Comparison of ENCODE assay signal across 17 mouse cellular contexts in genomic region chr1:41888966-41889365, GRCm38 (mm10).
A peak's percentile ranks its signal among the peaks of the same experiment; 100 is the strongest.
DNase-seq lines count a peak whose midpoint lies in the region; ATAC-seq and TF ChIP-seq lines count a peak whose summit lies in the region.
"Had no signal": no experiment of that assay in that cellular context is flagged by ENCODE, and none has a peak within 500 bp of the region (broad histone marks: within the 10 kb centered on the region; RNA-seq: fewer than 3 reads in every experiment).

No protein-coding gene starts in this region.

- no peaks in the 10 kb centered on the region for H3K36me3 ChIP-seq in hindbrain, embryonic 10.5 days
- H3K36me3 ChIP-seq in hindbrain, postnatal 0 days (ENCODE audit: insufficient read depth, low read length), result no peaks in the 10 kb centered on the region
- no peaks in the 10 kb centered on the region for H3K36me3 ChIP-seq in midbrain, embryonic 10.5 days
- no peaks in the 10 kb centered on the region for H3K36me3 ChIP-seq in midbrain, postnatal 0 days (ENCODE audit: insufficient read depth, low read length)
- H3K36me3 ChIP-seq in forebrain, embryonic 14.5 days (ENCODE audit: control insufficient read depth, insufficient read depth, low read length), result no peaks in the 10 kb centered on the region
- H3K36me3 ChIP-seq: limb, embryonic 15.5 days had no signal

- H3K27me3 ChIP-seq in hindbrain, embryonic 10.5 days (ENCODE audit: insufficient read depth, poor library complexity, severe bottlenecking), result no peaks in the 10 kb centered on the region
- no peaks in the 10 kb centered on the region for H3K27me3 ChIP-seq in hindbrain, postnatal 0 days (ENCODE audit: insufficient read depth, low read length)
- H3K27me3 ChIP-seq in midbrain, embryonic 10.5 days (ENCODE audit: low read depth, poor library complexity, severe bottlenecking), result no peaks in the 10 kb centered on the region
- H3K27me3 ChIP-seq in midbrain, postnatal 0 days (ENCODE audit: insufficient read depth, low read length), result no peaks in the 10 kb centered on the region
- no peaks in the 10 kb centered on the region for H3K27me3 ChIP-seq in forebrain, embryonic 14.5 days (replicated peaks; ENCODE audit: control insufficient read depth, insufficient read depth, low read length)
- H3K27me3 ChIP-seq: limb, embryonic 15.5 days; Patski had no signal

- H3K9ac ChIP-seq in hindbrain, postnatal 0 days (replicated peaks; ENCODE audit: low read length), result no peak overlapping the region
- H3K9ac ChIP-seq in midbrain, postnatal 0 days (replicated peaks; ENCODE audit: low read length, poor library complexity, severe bottlenecking), result no peak overlapping the region
- no peak overlapping the region for H3K9ac ChIP-seq in forebrain, embryonic 14.5 days (ENCODE audit: low read length)
- H3K9ac ChIP-seq: limb, embryonic 15.5 days had no signal

- H3K9me3 ChIP-seq in hindbrain, embryonic 10.5 days, result no peaks in the 10 kb centered on the region
- H3K9me3 ChIP-seq in hindbrain, postnatal 0 days (ENCODE audit: low read length), result no peaks in the 10 kb centered on the region
- H3K9me3 ChIP-seq in midbrain, embryonic 10.5 days (replicated peaks), result no peaks in the 10 kb centered on the region
- no peaks in the 10 kb centered on the region for H3K9me3 ChIP-seq in midbrain, postnatal 0 days (ENCODE audit: low read length)
- H3K9me3 ChIP-seq in forebrain, embryonic 14.5 days (replicated peaks; ENCODE audit: control insufficient read depth, low read length), result no peaks in the 10 kb centered on the region
- H3K9me3 ChIP-seq: limb, embryonic 15.5 days had no signal

- no peak for ATAC-seq in hindbrain, postnatal 0 days
- ATAC-seq in midbrain, postnatal 0 days (ENCODE audit: low FRiP score), result no peak
- no peak for ATAC-seq in forebrain, embryonic 14.5 days
- ATAC-seq: activated CD4-positive, CD25-positive, alpha-beta regulatory T cell, adult 4 months; Patski had no signal

- H3K27ac ChIP-seq in hindbrain, embryonic 10.5 days, result peak overlapping the region; percentile 87
- no peak overlapping the region for H3K27ac ChIP-seq in hindbrain, postnatal 0 days
- peak overlapping the region; percentile 87 for H3K27ac ChIP-seq in midbrain, embryonic 10.5 days (replicated peaks)
- H3K27ac ChIP-seq in midbrain, postnatal 0 days (ENCODE audit: low read depth, low read length), result no peak overlapping the region
- H3K27ac ChIP-seq in forebrain, embryonic 14.5 days (ENCODE audit: low read depth, low read length), result 0 out of 2 replicates have a peak overlapping the region, but pooled peaks have one; percentile 35
- H3K27ac ChIP-seq: kidney, postnatal 0 days; limb, embryonic 15.5 days had no signal

- DNase-seq in hindbrain, embryonic 10.5 days (ENCODE audit: low spot score), result no peak
- DNase-seq in hindbrain, postnatal 0 days (ENCODE audit: low spot score), result no peak
- no peak for DNase-seq in midbrain, embryonic 10.5 days (ENCODE audit: low spot score)
- no peak for DNase-seq in midbrain, postnatal 0 days (ENCODE audit: low spot score)
- DNase-seq in forebrain, embryonic 14.5 days (ENCODE audit: low spot score), result no peak
- DNase-seq in retina, postnatal 1 day, result peak; percentile 19
- no peak for DNase-seq in layer of hippocampus, postnatal 36 days
- DNase-seq in adrenal gland, postnatal 14 days, result no peak
- DNase-seq: adrenal gland, postnatal 36 days; cerebellum, adult 9-10 months; gastrocnemius, postnatal 25 days; heart, postnatal 10 days; thymus, postnatal 4 days had no signal

- no peak overlapping the region for H3K4me3 ChIP-seq in hindbrain, embryonic 10.5 days
- no peak overlapping the region for H3K4me3 ChIP-seq in hindbrain, postnatal 0 days (ENCODE audit: low read length)
- H3K4me3 ChIP-seq in midbrain, embryonic 10.5 days, result no peak overlapping the region
- H3K4me3 ChIP-seq in midbrain, postnatal 0 days (ENCODE audit: low read depth, low read length), result no peak overlapping the region
- H3K4me3 ChIP-seq in forebrain, embryonic 14.5 days (ENCODE audit: low read depth, low read length), result no peak overlapping the region
- H3K4me3 ChIP-seq: limb, embryonic 15.5 days had no signal

- no peak for TF ChIP-seq CTCF in hindbrain, postnatal 0 days (IDR thresholded peaks at IDR 0.05; ENCODE audit: low read depth)
- no peak for TF ChIP-seq CTCF in midbrain, postnatal 0 days (IDR thresholded peaks at IDR 0.05)

- no peak overlapping the region for H3K4me2 ChIP-seq in hindbrain, postnatal 0 days (ENCODE audit: low read depth, low read length)
- H3K4me2 ChIP-seq in midbrain, postnatal 0 days (ENCODE audit: low read depth, low read length, poor library complexity, severe bottlenecking), result no peak overlapping the region
- H3K4me2 ChIP-seq in forebrain, embryonic 14.5 days (ENCODE audit: low read length), result no peak overlapping the region
- H3K4me2 ChIP-seq: limb, embryonic 15.5 days had no signal

- H3K4me1 ChIP-seq in hindbrain, embryonic 10.5 days (replicated peaks), result peaks cover 68% of the 10 kb centered on the region
- H3K4me1 ChIP-seq in hindbrain, postnatal 0 days (ENCODE audit: insufficient read depth, low read length), result no peaks in the 10 kb centered on the region
- H3K4me1 ChIP-seq in midbrain, embryonic 10.5 days, result peaks cover 58% of the 10 kb centered on the region
- peaks cover 4% of the 10 kb centered on the region; the same call in 1 of the 2 replicates for H3K4me1 ChIP-seq in midbrain, postnatal 0 days (ENCODE audit: insufficient read depth, low read length)
- peaks cover 29% of the 10 kb centered on the region for H3K4me1 ChIP-seq in forebrain, embryonic 14.5 days (ENCODE audit: control insufficient read depth, insufficient read depth, low read length)

- WGBS in hindbrain, embryonic 10.5 days, result 42% methylated on average over 5 of the region's 5 CpGs
- 40% methylated on average over 5 of the region's 5 CpGs for WGBS in hindbrain, postnatal 0 days
- 73% methylated on average over 5 of the region's 5 CpGs for WGBS in midbrain, embryonic 10.5 days
- 68% methylated on average over 5 of the region's 5 CpGs for WGBS in midbrain, postnatal 0 days
- WGBS in forebrain, embryonic 14.5 days, result 21% methylated on average over 5 of the region's 5 CpGs

Comparison
In these comparisons a context has a peak if more than half of its experiments do, and no peak if none do; other contexts are left out.
1. H3K27ac ChIP-seq: peak in hindbrain, embryonic 10.5 days (single experiment), midbrain, embryonic 10.5 days (single experiment) and forebrain, embryonic 14.5 days (single experiment); none in hindbrain, postnatal 0 days (single experiment) and midbrain, postnatal 0 days (single experiment).